Mouse (Mus musculus) urinary bladder, postnatal 10 days (tissue): ENCODE data around the gene Skint5.
"Not testable (repeated sequence)": the region's sequence is repeated elsewhere in the genome, so short reads cannot be mapped to it uniquely, and the experiment has no call there.

ENCODE experiments used
- DNase-seq: peaks from one replicate; pipeline ENCODE4 v3.0.0; 2022; ENCODE audit warnings: low spot score

Skint5 gene

DNA sequence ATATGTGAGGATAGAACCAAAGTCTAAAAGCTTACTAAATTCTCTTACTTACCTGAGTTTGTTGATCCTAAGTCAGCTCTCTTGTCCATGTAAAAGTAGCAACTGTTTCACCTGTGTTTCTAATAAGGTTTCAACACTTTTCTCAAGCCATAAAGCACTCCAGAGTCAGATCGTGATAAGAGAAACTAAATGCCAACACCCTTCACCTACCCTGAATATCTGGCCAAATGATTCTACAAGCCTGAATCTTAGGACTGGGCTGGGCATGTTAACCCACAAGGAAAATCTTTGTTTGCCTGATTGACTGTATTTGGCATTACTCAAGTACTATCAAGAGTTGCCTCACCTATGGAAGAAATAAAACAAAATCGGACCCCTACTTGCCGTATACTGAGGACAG is at the start of gene Skint5:
TSS of gene Skint5 (minus strand) at position 101 of the 400 bp plus-strand sequence.
- DNase-seq, result no peak

DNA sequence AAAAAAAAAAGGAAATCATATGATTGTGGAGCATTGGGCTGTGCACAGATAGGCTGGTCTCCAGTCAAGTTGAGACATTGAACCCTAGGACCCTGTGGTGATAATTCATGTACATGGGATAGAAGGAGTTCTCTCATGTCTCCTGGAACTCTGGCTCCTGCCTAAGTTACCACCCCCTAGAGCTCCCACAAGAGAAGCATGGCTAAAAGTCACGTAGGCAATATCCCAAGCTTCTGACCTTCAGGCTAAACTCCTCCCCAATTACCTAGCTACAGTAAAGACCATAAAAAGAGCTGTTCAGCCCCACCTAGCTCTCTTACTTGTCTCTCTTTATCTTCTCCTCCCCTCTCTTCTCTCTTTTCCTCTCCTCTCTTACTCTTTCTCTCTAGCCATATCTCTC is 42.0 kb downstream of the Skint5 start:
- no peak for DNase-seq

DNA sequence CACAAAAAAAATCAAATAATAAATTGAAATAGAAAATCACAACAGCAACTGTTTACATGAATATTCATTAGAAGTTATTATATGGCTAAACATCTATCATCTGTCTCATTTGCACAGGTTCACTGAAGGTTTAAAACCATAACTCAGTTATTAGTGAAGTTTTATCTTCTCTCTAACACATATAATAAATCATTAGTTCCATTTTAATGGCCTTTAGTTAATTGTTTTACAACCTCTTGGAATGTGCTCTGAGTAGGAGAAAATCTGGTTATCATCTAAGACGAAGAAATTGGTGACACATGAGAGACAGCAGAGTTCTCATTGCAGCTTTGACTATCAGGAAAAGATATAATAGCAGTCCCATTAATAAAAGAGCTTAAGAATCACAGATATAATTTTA is 235.1 kb downstream of the Skint5 start:
- DNase-seq, result no peak

DNA sequence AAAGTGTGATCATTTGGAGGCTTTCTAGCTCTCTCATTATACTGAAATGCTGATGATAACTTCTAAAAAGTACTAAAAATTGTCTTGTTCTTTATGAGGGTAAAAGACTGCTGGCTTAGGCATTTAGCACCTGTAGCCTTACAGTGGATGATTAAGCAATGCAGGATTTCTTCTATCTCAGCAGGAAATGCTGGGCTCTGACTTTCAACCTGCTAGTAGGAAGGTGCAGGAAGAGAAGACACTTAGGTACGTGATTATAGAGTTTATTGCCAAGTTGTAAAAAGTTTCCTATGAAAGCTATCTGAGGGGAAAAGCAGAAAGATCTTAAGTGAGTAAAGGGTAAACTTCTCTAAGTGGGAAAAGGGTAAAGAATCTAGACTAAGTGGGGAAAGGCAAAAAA is 235.6 kb downstream of the Skint5 start:
- DNase-seq, result no peak

DNA sequence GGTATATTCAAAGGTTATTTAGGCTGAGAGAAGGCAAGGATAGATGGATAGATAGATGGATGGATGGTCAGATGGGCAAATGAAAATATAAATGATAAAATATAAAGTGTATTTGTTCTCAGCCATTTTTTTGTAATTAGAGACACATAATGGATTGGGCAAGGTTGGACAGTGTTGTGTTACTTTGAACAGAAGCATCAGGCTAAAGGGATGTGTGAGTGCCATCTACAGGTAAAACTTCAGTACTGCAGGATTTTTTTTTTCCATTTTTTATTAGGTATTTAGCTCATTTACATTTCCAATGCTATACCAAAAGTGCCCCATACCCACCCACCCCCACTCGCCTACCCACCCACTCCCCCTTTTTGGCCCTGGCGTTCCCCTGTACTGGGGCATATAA is 551.1 kb downstream of the Skint5 start:
- not testable (repeated sequence) for DNase-seq
